Mouse (Mus musculus) neural tube, embryonic 13.5 days (tissue): ENCODE data around the gene Gm20431. TPM values are rescaled to one million over a fixed set of nuclear protein-coding genes. Genes with fewer than 3 reads are reported as not detected.
A peak's percentile ranks its signal among the peaks of the same experiment; 100 is the strongest.

Experiments used
- ATAC-seq: fragments of 200-750 bp; cut with Nextera tagmentation; 2 replicates; pipeline ENCODE4 v1.8.0; 2017; ENCODE audit warnings: low read depth, mild to moderate bottlenecking, moderate TSS enrichment, moderate library complexity
- H3K27ac ChIP-seq: fragments of 300-500 bp; sonication (generic); replicated peaks from 2 replicates; pipeline ENCODE4 v1.5.1; 2015; ENCODE audit warnings: moderate library complexity, mild to moderate bottlenecking, inconsistent platforms
- H3K27me3 ChIP-seq: fragments of 300-500 bp; sonication (generic); 2 replicates; pipeline ENCODE4 v1.6.1; 2015; ENCODE audit warnings: mild to moderate bottlenecking, inconsistent platforms
- H3K36me3 ChIP-seq: fragments of 300-500 bp; sonication (generic); 2 replicates; pipeline ENCODE4 v1.6.1; 2015; ENCODE audit warnings: mild to moderate bottlenecking, inconsistent platforms
- H3K4me1 ChIP-seq: fragments of 300-500 bp; sonication (generic); replicated peaks from 2 replicates; pipeline ENCODE4 v1.6.1; 2015; ENCODE audit warnings: inconsistent platforms
- H3K4me2 ChIP-seq: fragments of 300-500 bp; sonication (generic); 2 replicates; pipeline ENCODE4 v1.6.1; 2015; ENCODE audit warnings: inconsistent platforms, mild to moderate bottlenecking, moderate library complexity
- H3K4me3 ChIP-seq: fragments of 300-500 bp; sonication (generic); 2 replicates; pipeline ENCODE4 v1.5.1; 2015; ENCODE audit warnings: mild to moderate bottlenecking, inconsistent platforms
- H3K9ac ChIP-seq: fragments of 300-500 bp; sonication (generic); 2 replicates; pipeline ENCODE4 v1.6.1; 2015; ENCODE audit warnings: moderate library complexity, mild to moderate bottlenecking, inconsistent platforms
- H3K9me3 ChIP-seq: fragments of 300-500 bp; sonication (generic); 2 replicates; pipeline ENCODE4 v1.6.1; 2016; ENCODE audit warnings: inconsistent platforms
- WGBS: fragments of 180-500 bp; shearing (Covaris S2); methylation state at CpG from one replicate; pipeline ENCODE4 v1.1.7; 2015; 5-methylcytosine and 5-hydroxymethylcytosine counted together
- polyA plus RNA-seq: library from polyadenylated mRNA; unstranded; fragments of >200 nt; fragmentation: Nextera tagmentation; extraction: Ambion mirVana; gene quantifications from 2 replicates; pipeline ENCODE4 v1.2.1, GENCODE M21; 2015

Gm20431 gene
- polyA plus RNA-seq, 1 experiment from 2014 or later = 9.3 TPM

DNA sequence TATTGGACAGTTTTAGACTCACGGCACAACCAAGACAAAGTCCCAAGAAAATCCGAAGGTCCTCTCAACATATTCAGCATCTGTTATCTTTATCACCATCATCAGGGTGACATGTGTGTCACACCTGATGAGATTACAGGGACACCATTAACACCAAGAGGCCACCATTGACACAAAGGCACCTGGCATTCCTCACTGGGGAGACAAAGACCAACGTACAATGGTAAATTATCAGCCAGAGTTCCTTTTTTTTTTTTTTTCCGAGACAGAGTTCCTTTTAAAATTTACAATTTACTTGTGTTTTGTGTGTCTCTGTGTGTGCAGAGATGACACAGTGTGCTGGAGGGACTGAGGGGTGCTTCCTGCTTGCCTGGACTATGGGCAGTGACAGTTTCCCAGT, 8.1 kb upstream of the Gm20431 start:
- ATAC-seq = no peak
- no peaks in the 10 kb centered on the region for H3K36me3 ChIP-seq
- H3K4me3 ChIP-seq = no peak overlapping the region
- no peaks in the 10 kb centered on the region for H3K27me3 ChIP-seq
- peaks cover 13% of the 10 kb centered on the region; the same call in 1 of the 2 replicates for H3K4me1 ChIP-seq
- H3K4me2 ChIP-seq = no peak overlapping the region
- WGBS = 63% methylated on average over 4 of the region's 4 CpGs
- H3K9ac ChIP-seq = no peak overlapping the region
- H3K9me3 ChIP-seq = no peaks in the 10 kb centered on the region
- H3K27ac ChIP-seq = no peak overlapping the region

GRCm38 (mm10) chr2:167668426-167668825, 7.1 kb upstream of the Gm20431 start:
- 89% methylated on average over 5 of the region's 5 CpGs for WGBS
- Histone ChIP-seq H3K9me3 (no peaks in the 10 kb centered on the region), H3K4me3 (no peak overlapping the region), H3K9ac (no peak overlapping the region), H3K27me3 (peaks cover under 1% of the 10 kb centered on the region; the same call in 1 of the 2 replicates), H3K4me2 (no peak overlapping the region), H3K4me1 (peaks cover 13% of the 10 kb centered on the region; the same call in 1 of the 2 replicates), H3K36me3 (no peaks in the 10 kb centered on the region), H3K27ac (no peak overlapping the region)
- ATAC-seq = no peak

GRCm38 (mm10) chr2:167665972-167666713, 4.8 kb upstream of the Gm20431 start:
- ATAC-seq = no peak
- WGBS = 82% methylated on average over 18 of the region's 18 CpGs
- no peak overlapping the region for H3K27ac ChIP-seq
- no peak overlapping the region for H3K9ac ChIP-seq
- no peak overlapping the region for H3K4me3 ChIP-seq
- H3K4me2 ChIP-seq = no peak overlapping the region
- H3K36me3 ChIP-seq = no peaks in the 10 kb centered on the region
- peaks cover 12% of the 10 kb centered on the region for H3K27me3 ChIP-seq
- H3K9me3 ChIP-seq = no peaks in the 10 kb centered on the region
- H3K4me1 ChIP-seq = peaks cover 7% of the 10 kb centered on the region

DNA sequence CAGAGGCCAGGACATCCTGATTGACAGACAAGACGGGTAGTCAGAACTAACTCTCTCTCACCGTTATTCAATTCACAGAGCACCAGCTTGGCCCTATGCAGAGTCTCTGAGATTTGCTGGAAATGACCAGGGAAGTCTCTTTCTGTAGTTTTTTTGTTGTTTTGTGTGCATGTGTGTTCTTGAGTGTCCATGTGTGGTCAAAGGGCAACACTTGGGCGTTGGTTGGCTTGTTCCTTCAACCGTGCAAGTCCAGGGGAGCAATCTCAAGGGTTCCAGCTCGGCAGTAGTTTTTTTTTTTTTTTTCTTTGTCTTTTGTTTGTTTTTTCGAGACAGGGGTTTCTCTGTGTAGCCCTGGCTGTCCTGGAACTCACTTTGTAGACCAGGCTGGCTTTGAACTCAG, 1.4 kb upstream of the Gm20431 start:
- Histone ChIP-seq H3K27me3 (peaks cover 12% of the 10 kb centered on the region), H3K27ac (no peak overlapping the region), H3K4me2 (peak overlapping the region; percentile 98; the same call in 1 of the 2 replicates), H3K4me1 (peaks cover 39% of the 10 kb centered on the region), H3K9ac (no peak overlapping the region), H3K9me3 (no peaks in the 10 kb centered on the region), H3K4me3 (no peak overlapping the region), H3K36me3 (peaks cover 6% of the 10 kb centered on the region; the same call in 1 of the 2 replicates)
- no peak for ATAC-seq
- 57% methylated on average over 6 of the region's 6 CpGs for WGBS

- no peaks in the 10 kb centered on the region for H3K9me3 ChIP-seq
- H3K4me2 ChIP-seq = peak overlapping the region; percentile 98
- peak overlapping the region; percentile 92 for H3K9ac ChIP-seq
- H3K27ac ChIP-seq = peak overlapping the region; percentile 49
- under 1% methylated on average over 12 of the region's 12 CpGs for WGBS
- 0 out of 2 replicates have a peak, but pooled peaks have one; percentile 2 for ATAC-seq
- H3K4me1 ChIP-seq = peaks cover 39% of the 10 kb centered on the region
- H3K36me3 ChIP-seq = peaks cover 10% of the 10 kb centered on the region; the same call in 1 of the 2 replicates
- peak overlapping the region; percentile 86 for H3K4me3 ChIP-seq
- peaks cover 12% of the 10 kb centered on the region for H3K27me3 ChIP-seq
These were observed 705 bp downstream of the Gm20431 start for GRCm38 (mm10) chr2:167660611-167660971.

DNA sequence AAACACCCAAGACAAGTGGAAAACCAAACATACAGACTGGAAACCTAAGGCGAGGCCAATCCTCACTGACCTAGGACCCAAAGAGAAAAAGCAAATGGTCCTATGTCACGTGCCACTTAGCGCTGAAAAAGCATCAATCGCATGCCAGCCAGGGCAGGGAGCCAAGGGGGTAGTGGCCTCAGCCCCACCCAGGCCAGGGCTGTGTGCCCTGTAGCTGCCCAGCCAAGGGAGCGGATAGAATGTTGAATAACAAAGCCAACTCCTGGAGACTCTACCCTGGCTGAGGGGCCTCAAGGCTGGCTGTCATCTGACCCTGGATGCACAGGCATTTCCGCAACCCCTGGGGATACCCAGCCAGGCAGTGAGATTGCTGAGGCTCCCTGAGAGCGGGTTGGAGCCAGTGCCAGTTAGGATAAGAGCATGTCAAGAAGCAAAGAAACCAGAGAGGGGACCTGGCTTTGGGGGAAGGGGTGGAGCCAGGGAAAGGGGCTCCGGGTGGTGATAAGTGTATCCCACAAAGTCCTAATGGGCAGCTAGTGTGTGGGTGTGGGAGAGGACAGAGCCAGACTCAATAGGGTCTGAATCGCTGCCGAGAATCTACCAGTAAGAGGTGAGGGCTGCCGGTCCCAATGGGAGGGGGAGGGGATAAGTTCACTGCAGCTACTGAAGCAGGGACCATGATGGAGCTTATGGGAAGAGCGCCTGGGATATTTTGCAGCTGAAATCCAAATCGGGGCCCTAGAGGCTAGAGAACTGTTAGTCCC, 1.3 kb downstream of the Gm20431 start:
- no peak for ATAC-seq
- 0 out of 2 replicates have a peak overlapping the region, but pooled peaks have one; percentile 49 for H3K27ac ChIP-seq
- 20% methylated on average over 13 of the region's 13 CpGs for WGBS

GRCm38 (mm10) chr2:167659177-167659846, 2.0 kb downstream of the Gm20431 start:
- 75% methylated on average over 10 of the region's 10 CpGs for WGBS
- Histone ChIP-seq H3K4me1 (peaks cover 39% of the 10 kb centered on the region), H3K9ac (peak overlapping the region; percentile 92), H3K27ac (no peak overlapping the region), H3K9me3 (no peaks in the 10 kb centered on the region), H3K27me3 (peaks cover 12% of the 10 kb centered on the region), H3K4me2 (peak overlapping the region; percentile 98), H3K36me3 (peaks cover 15% of the 10 kb centered on the region; the same call in 1 of the 2 replicates), H3K4me3 (peak overlapping the region; percentile 86)
- no peak for ATAC-seq

More for the DNA sequence above, 1.3 kb downstream of the Gm20431 start:
- Histone ChIP-seq H3K4me2 (peak overlapping the region; percentile 98), H3K4me3 (peak overlapping the region; percentile 86), H3K9me3 (no peaks in the 10 kb centered on the region), H3K27me3 (peaks cover 12% of the 10 kb centered on the region), H3K9ac (peak overlapping the region; percentile 92), H3K4me1 (peaks cover 39% of the 10 kb centered on the region), H3K36me3 (peaks cover 10% of the 10 kb centered on the region; the same call in 1 of the 2 replicates)

DNA sequence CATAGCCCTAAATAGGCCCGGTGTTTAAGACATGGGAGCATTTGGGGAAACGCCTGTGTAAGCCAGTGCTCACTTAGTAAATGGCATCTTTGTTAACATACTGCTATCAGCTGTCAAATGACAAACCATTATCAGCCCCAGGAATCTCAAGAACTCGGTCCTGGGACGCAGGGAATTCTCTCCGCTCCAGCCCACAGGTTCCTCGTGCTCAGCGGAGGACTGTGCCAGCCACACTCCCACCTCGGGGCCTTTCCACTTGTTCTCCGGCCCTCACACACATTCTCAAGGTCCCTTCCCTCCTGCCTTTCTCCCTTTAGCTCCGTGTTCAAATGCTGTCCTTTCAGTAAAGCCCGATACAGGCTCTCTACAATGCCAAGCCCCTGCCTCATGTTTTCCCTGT, 2.6 kb downstream of the Gm20431 start:
- Histone ChIP-seq H3K36me3 (peaks cover 21% of the 10 kb centered on the region; the same call in 1 of the 2 replicates), H3K4me1 (peaks cover 39% of the 10 kb centered on the region), H3K27me3 (peaks cover 12% of the 10 kb centered on the region), H3K27ac (no peak overlapping the region), H3K4me3 (no peak overlapping the region), H3K9me3 (no peaks in the 10 kb centered on the region), H3K9ac (peak overlapping the region; percentile 31; the same call in 1 of the 2 replicates), H3K4me2 (no peak overlapping the region)
- WGBS = 79% methylated on average over 11 of the region's 11 CpGs
- ATAC-seq = no peak

- H3K4me2 ChIP-seq = no peak overlapping the region
- peaks cover 39% of the 10 kb centered on the region for H3K4me1 ChIP-seq
- H3K27ac ChIP-seq = no peak overlapping the region
- H3K4me3 ChIP-seq = no peak overlapping the region
- H3K27me3 ChIP-seq = peaks cover 7% of the 10 kb centered on the region
- no peak overlapping the region for H3K9ac ChIP-seq
- no peak for ATAC-seq
- 90% methylated on average over 4 of the region's 4 CpGs for WGBS
- H3K9me3 ChIP-seq = no peaks in the 10 kb centered on the region
- peaks cover 28% of the 10 kb centered on the region; the same call in 1 of the 2 replicates for H3K36me3 ChIP-seq
These were observed 3.3 kb downstream of the Gm20431 start for GRCm38 (mm10) chr2:167657973-167658372.

- no peak overlapping the region; the same call in 1 of the 2 replicates for H3K9ac ChIP-seq
- 86% methylated on average over 16 of the region's 16 CpGs for WGBS
- no peaks in the 10 kb centered on the region for H3K27me3 ChIP-seq
- no peak overlapping the region for H3K4me3 ChIP-seq
- no peaks in the 10 kb centered on the region for H3K9me3 ChIP-seq
- H3K36me3 ChIP-seq = peaks cover 40% of the 10 kb centered on the region
- H3K27ac ChIP-seq = no peak overlapping the region
- no peak for ATAC-seq
- H3K4me1 ChIP-seq = peaks cover 33% of the 10 kb centered on the region
- no peak overlapping the region for H3K4me2 ChIP-seq
These were observed 4.4 kb downstream of the Gm20431 start for GRCm38 (mm10) chr2:167656629-167657478.

DNA sequence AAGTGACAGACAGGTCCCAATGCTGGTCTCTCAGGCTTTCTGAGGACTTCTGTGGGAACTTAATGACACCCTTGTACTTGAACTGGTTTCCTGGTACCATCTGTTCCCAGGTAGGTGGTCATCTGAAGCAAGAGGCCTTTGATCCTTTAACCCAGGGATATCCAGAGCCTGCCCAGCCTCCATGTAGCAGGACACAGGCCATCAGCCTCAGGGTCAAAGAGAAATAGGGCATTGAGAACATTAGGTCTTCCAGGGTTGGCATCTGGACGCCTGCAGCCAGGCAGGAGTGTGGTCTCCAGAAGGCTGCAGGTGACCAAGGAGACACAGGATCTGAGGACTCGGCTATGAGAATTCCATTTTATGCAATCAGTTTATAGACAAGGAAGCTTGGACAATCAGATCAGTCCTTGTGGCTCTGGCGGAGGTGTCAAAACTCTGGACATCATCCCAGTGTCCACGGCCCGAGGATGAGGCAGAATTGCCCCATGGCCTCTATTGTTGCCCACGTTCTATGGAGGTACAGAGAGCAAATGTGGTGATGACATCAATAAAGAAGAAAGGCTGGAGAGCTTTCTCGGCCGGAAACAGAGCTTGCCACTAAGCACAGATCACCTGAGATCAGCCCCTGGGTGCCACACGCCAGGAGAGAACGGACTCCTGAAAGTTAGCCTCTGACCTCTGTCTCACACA, 6.2 kb downstream of the Gm20431 start:
- no peak overlapping the region for H3K9ac ChIP-seq
- H3K27me3 ChIP-seq = no peaks in the 10 kb centered on the region
- H3K4me3 ChIP-seq = no peak overlapping the region
- 91% methylated on average over 10 of the region's 10 CpGs for WGBS
- no peaks in the 10 kb centered on the region for H3K9me3 ChIP-seq
- peaks cover 21% of the 10 kb centered on the region for H3K4me1 ChIP-seq
- ATAC-seq = no peak
- no peak overlapping the region for H3K27ac ChIP-seq
- no peak overlapping the region for H3K4me2 ChIP-seq
- peaks cover 47% of the 10 kb centered on the region for H3K36me3 ChIP-seq
